Mouse (Mus musculus): ENCODE data around the gene Anxa6. TPM values are rescaled to one million over a fixed set of nuclear protein-coding genes. Genes with fewer than 3 reads are reported as not detected.
"Not testable (repeated sequence)": the region's sequence is repeated elsewhere in the genome, so short reads cannot be mapped to it uniquely, and the experiment has no call there.

The Anxa6 gene
- polyA plus RNA-seq, 1 experiment, result 628 TPM

- no peaks in the 10 kb centered on the region for H3K27me3 ChIP-seq (ENCODE audit: control insufficient read depth, insufficient read depth, insufficient read length)
- no peaks in the 10 kb centered on the region for H3K36me3 ChIP-seq (ENCODE audit: control insufficient read depth, insufficient read depth)
- no peaks in the 10 kb centered on the region for H3K79me2 ChIP-seq (ENCODE audit: control insufficient read depth, insufficient read depth)
- no peak within 1 kb of the TSS for H3ac ChIP-seq (ENCODE audit: control insufficient read depth, insufficient read length, low read depth)
- TF ChIP-seq CEBPB (IDR thresholded peaks at IDR 0.05; ENCODE audit: low read depth), result no peak
- no peak for TF ChIP-seq FOSL1 (IDR thresholded peaks at IDR 0.05; ENCODE audit: insufficient read depth, low read length, poor library complexity, severe bottlenecking)
- TF ChIP-seq USF1 (IDR thresholded peaks at IDR 0.05; ENCODE audit: low read depth), result no peak
- no peak for TF ChIP-seq CTCF (IDR thresholded peaks at IDR 0.05; ENCODE audit: control insufficient read depth, insufficient read depth, insufficient read length)
- TF ChIP-seq MAX (IDR thresholded peaks at IDR 0.05), result no peak
- no peak for TF ChIP-seq MYOG (IDR thresholded peaks at IDR 0.05; ENCODE audit: control insufficient read depth, extremely low read depth, insufficient read length)
- no peak for TF ChIP-seq MYOD1 (IDR thresholded peaks at IDR 0.05; ENCODE audit: control insufficient read depth, insufficient read length, low read depth)
- no peaks in the 10 kb centered on the region for H3K79me3 ChIP-seq (ENCODE audit: low read depth)
- no peak within 1 kb of the TSS for H3K4me3 ChIP-seq (ENCODE audit: insufficient read depth, poor library complexity, severe bottlenecking)
Measured at GRCm38 (mm10) chr11:54962810-54963209, 70.4 kb downstream of the Anxa6 start, which contains the start of gene Tnip1. TSS of gene Tnip1 (minus strand) at chr11:54962917.

- no peaks in the 10 kb centered on the region for H3K79me2 ChIP-seq (ENCODE audit: control insufficient read depth, insufficient read depth)
- H3K27me3 ChIP-seq (ENCODE audit: control insufficient read depth, insufficient read depth, insufficient read length), result no peaks in the 10 kb centered on the region
- H3K36me3 ChIP-seq (ENCODE audit: control insufficient read depth, insufficient read depth), result no peaks in the 10 kb centered on the region
- TF ChIP-seq FOSL1 (IDR thresholded peaks at IDR 0.05; ENCODE audit: insufficient read depth, low read length, poor library complexity, severe bottlenecking), result no peak
- TF ChIP-seq MAX (IDR thresholded peaks at IDR 0.05), result no peak
- no peak for TF ChIP-seq MYOD1 (IDR thresholded peaks at IDR 0.05; ENCODE audit: control insufficient read depth, insufficient read length, low read depth)
- TF ChIP-seq CTCF (IDR thresholded peaks at IDR 0.05; ENCODE audit: control insufficient read depth, insufficient read depth, insufficient read length), result no peak
- TF ChIP-seq CEBPB (IDR thresholded peaks at IDR 0.05; ENCODE audit: low read depth), result no peak
- TF ChIP-seq USF1 (IDR thresholded peaks at IDR 0.05; ENCODE audit: low read depth), result no peak
- no peak for TF ChIP-seq MYOG (IDR thresholded peaks at IDR 0.05; ENCODE audit: control insufficient read depth, extremely low read depth, insufficient read length)
- no peaks in the 10 kb centered on the region for H3K79me3 ChIP-seq (ENCODE audit: low read depth)
- no peak overlapping the region for H3K4me3 ChIP-seq (ENCODE audit: insufficient read depth, poor library complexity, severe bottlenecking)
- H3ac ChIP-seq (ENCODE audit: control insufficient read depth, insufficient read length, low read depth), result no peak overlapping the region
Measured at GRCm38 (mm10) chr11:54961921-54962320, 71.3 kb downstream of the Anxa6 start.

- Histone ChIP-seq H3K4me3 (ENCODE audit: insufficient read depth, poor library complexity, severe bottlenecking) (no peak overlapping the region), H3K36me3 (ENCODE audit: control insufficient read depth, insufficient read depth) (no peaks in the 10 kb centered on the region), H3ac (ENCODE audit: control insufficient read depth, insufficient read length, low read depth) (no peak overlapping the region), H3K27me3 (ENCODE audit: control insufficient read depth, insufficient read depth, insufficient read length) (no peaks in the 10 kb centered on the region), H3K79me2 (ENCODE audit: control insufficient read depth, insufficient read depth) (no peaks in the 10 kb centered on the region), H3K79me3 (ENCODE audit: low read depth) (no peaks in the 10 kb centered on the region)
- no peak for TF ChIP-seq MYOD1 (IDR thresholded peaks at IDR 0.05; ENCODE audit: control insufficient read depth, insufficient read length, low read depth)
- no peak for TF ChIP-seq MAX (IDR thresholded peaks at IDR 0.05)
- no peak for TF ChIP-seq CEBPB (IDR thresholded peaks at IDR 0.05; ENCODE audit: low read depth)
- no peak for TF ChIP-seq USF1 (IDR thresholded peaks at IDR 0.05; ENCODE audit: low read depth)
- no peak for TF ChIP-seq MYOG (IDR thresholded peaks at IDR 0.05; ENCODE audit: control insufficient read depth, extremely low read depth, insufficient read length)
- no peak for TF ChIP-seq CTCF (IDR thresholded peaks at IDR 0.05; ENCODE audit: control insufficient read depth, insufficient read depth, insufficient read length)
- TF ChIP-seq FOSL1 (IDR thresholded peaks at IDR 0.05; ENCODE audit: insufficient read depth, low read length, poor library complexity, severe bottlenecking), result no peak
Measured at GRCm38 (mm10) chr11:54961164-54961850, 71.9 kb downstream of the Anxa6 start.

- H3K27me3 ChIP-seq (ENCODE audit: control insufficient read depth, insufficient read depth, insufficient read length), result no peaks in the 10 kb centered on the region
- H3K79me2 ChIP-seq (ENCODE audit: control insufficient read depth, insufficient read depth), result peaks cover 5% of the 10 kb centered on the region
- H3K36me3 ChIP-seq (ENCODE audit: control insufficient read depth, insufficient read depth), result no peaks in the 10 kb centered on the region
- H3K79me3 ChIP-seq (ENCODE audit: low read depth), result no peaks in the 10 kb centered on the region
- no peak overlapping the region for H3K4me3 ChIP-seq (ENCODE audit: insufficient read depth, poor library complexity, severe bottlenecking)
- TF ChIP-seq FOSL1 (IDR thresholded peaks at IDR 0.05; ENCODE audit: insufficient read depth, low read length, poor library complexity, severe bottlenecking) (no peak), USF1 (IDR thresholded peaks at IDR 0.05; ENCODE audit: low read depth) (no peak), MAX (IDR thresholded peaks at IDR 0.05) (no peak), CTCF (IDR thresholded peaks at IDR 0.05; ENCODE audit: control insufficient read depth, insufficient read depth, insufficient read length) (no peak), MYOD1 (IDR thresholded peaks at IDR 0.05; ENCODE audit: control insufficient read depth, insufficient read length, low read depth) (no peak), CEBPB (IDR thresholded peaks at IDR 0.05; ENCODE audit: low read depth) (no peak), MYOG (IDR thresholded peaks at IDR 0.05; ENCODE audit: control insufficient read depth, extremely low read depth, insufficient read length) (no peak)
- H3ac ChIP-seq (ENCODE audit: control insufficient read depth, insufficient read length, low read depth), result no peak overlapping the region
Measured at GRCm38 (mm10) chr11:54960251-54960650, 73.0 kb downstream of the Anxa6 start.

GRCm38 (mm10) chr11:54958571-54959073 lies 74.6 kb downstream of the Anxa6 start:
- peaks cover 6% of the 10 kb centered on the region for H3K79me3 ChIP-seq (ENCODE audit: low read depth)
- H3K4me3 ChIP-seq (ENCODE audit: insufficient read depth, poor library complexity, severe bottlenecking), result no peak overlapping the region
- no peak overlapping the region for H3ac ChIP-seq (ENCODE audit: control insufficient read depth, insufficient read length, low read depth)
- H3K27me3 ChIP-seq (ENCODE audit: control insufficient read depth, insufficient read depth, insufficient read length), result no peaks in the 10 kb centered on the region
- peak; percentile 34 for TF ChIP-seq USF1 (IDR thresholded peaks at IDR 0.05; ENCODE audit: low read depth)
- no peak for TF ChIP-seq MAX (IDR thresholded peaks at IDR 0.05)
- no peak for TF ChIP-seq MYOD1 (IDR thresholded peaks at IDR 0.05; ENCODE audit: control insufficient read depth, insufficient read length, low read depth)
- no peak for TF ChIP-seq FOSL1 (IDR thresholded peaks at IDR 0.05; ENCODE audit: insufficient read depth, low read length, poor library complexity, severe bottlenecking)
- TF ChIP-seq CTCF (IDR thresholded peaks at IDR 0.05; ENCODE audit: control insufficient read depth, insufficient read depth, insufficient read length), result no peak
- no peak for TF ChIP-seq CEBPB (IDR thresholded peaks at IDR 0.05; ENCODE audit: low read depth)
- H3K36me3 ChIP-seq (ENCODE audit: control insufficient read depth, insufficient read depth), result no peaks in the 10 kb centered on the region
- H3K79me2 ChIP-seq (ENCODE audit: control insufficient read depth, insufficient read depth), result peaks cover 21% of the 10 kb centered on the region

GRCm38 (mm10) chr11:54957708-54958107 lies 75.5 kb downstream of the Anxa6 start:
- H3K79me2 ChIP-seq (ENCODE audit: control insufficient read depth, insufficient read depth), result peaks cover 31% of the 10 kb centered on the region
- not testable (repeated sequence) for H3K27me3 ChIP-seq (ENCODE audit: control insufficient read depth, insufficient read depth, insufficient read length); H3ac ChIP-seq (ENCODE audit: control insufficient read depth, insufficient read length, low read depth); H3K4me3 ChIP-seq (ENCODE audit: insufficient read depth, poor library complexity, severe bottlenecking); H3K36me3 ChIP-seq (ENCODE audit: control insufficient read depth, insufficient read depth)
- peaks cover 15% of the 10 kb centered on the region for H3K79me3 ChIP-seq (ENCODE audit: low read depth)
